Mouse (Mus musculus) liver, postnatal 0 days (tissue): ENCODE measurements around the gene C1ql4.

ENCODE experiments used
- CTCF ChIP-seq: sonication (generic); IDR thresholded peaks from 2 replicates; pipeline ENCODE4 v1.5.1; 2016; ENCODE audit warnings: antibody characterized with exemption, low read depth
- EP300 ChIP-seq: IDR thresholded peaks from 2 replicates; pipeline ENCODE4 v1.6.1; 2016; ENCODE audit warnings: antibody characterized with exemption, low read depth, mild to moderate bottlenecking

DNA sequence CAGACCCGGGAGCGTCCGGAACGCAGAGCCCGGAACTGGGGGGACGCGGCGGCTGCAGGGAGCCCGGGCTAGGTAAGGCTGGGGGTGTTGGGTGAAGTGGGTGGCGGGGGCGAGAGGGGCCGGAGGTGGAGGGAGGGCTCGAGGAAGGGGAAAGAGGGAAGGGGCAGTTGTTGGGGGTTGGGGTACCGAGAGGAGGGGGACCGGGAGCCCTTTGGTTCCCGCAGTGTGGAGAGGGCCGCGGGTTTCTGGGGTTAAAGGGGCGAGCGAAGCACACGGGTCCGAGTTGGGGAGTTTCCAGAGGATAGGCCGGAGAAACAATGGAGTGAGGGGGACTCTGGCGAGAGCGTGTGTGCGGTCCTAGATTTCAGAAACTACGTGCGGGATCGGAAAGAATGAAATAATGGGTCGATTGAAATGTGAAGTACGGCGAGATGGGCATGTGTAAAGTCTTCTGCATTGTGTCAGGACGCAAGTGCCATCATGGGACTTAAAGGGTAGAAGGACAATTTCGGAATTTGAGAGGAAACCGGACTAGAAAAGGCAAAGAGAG lies 39.3 kb upstream of the C1ql4 start:
- no peak for TF ChIP-seq EP300
- no peak for TF ChIP-seq CTCF
